Mouse (Mus musculus) lung, adult 18-20 months (tissue): ENCODE measurements around the gene Tctn3.
A peak's percentile ranks its signal among the peaks of the same experiment; 100 is the strongest.
"Not testable (repeated sequence)": the region's sequence is repeated elsewhere in the genome, so short reads cannot be mapped to it uniquely, and the experiment has no call there.

ENCODE experiments used
- DNase-seq, 2 experiments: peaks; one replicate each; pipeline ENCODE4 v3.0.0; 2022; ENCODE audit warnings: mixed read lengths in 2 of 2

Tctn3 gene

GRCm38 (mm10) chr19:40621616-40622015 is 9.6 kb upstream of the Tctn3 start:
- not testable (repeated sequence) for DNase-seq

GRCm38 (mm10) chr19:40616021-40616420 is 4.0 kb upstream of the Tctn3 start:
- no peak for DNase-seq

GRCm38 (mm10) chr19:40614811-40615210 is 2.8 kb upstream of the Tctn3 start:
- DNase-seq = no peak

- DNase-seq = no peak
These were observed 4.4 kb downstream of the Tctn3 start for GRCm38 (mm10) chr19:40607676-40608075.

GRCm38 (mm10) chr19:40605189-40605588 is 6.8 kb downstream of the Tctn3 start:
- no peak for DNase-seq

GRCm38 (mm10) chr19:40601870-40602269 is 10.2 kb downstream of the Tctn3 start:
- DNase-seq = no peak

GRCm38 (mm10) chr19:40600846-40601245 is 11.2 kb downstream of the Tctn3 start:
- DNase-seq = not testable (repeated sequence)

- DNase-seq = no peak
These were observed 16.2 kb downstream of the Tctn3 start for GRCm38 (mm10) chr19:40595831-40596230.

- DNase-seq = no peak
These were observed 16.8 kb downstream of the Tctn3 start for GRCm38 (mm10) chr19:40595231-40595630.

GRCm38 (mm10) chr19:40589530-40589880 is 22.5 kb downstream of the Tctn3 start:
- no peak for DNase-seq

GRCm38 (mm10) chr19:40588847-40589529 is 23.0 kb downstream of the Tctn3 start:
- DNase-seq = peak; percentile 88 to 90

GRCm38 (mm10) chr19:40588293-40588654 is 23.8 kb downstream of the Tctn3 start, which contains the start of gene Aldh18a1:
Gene Aldh18a1 (minus strand): TSS chr19:40588463.
- peak; percentile 90 to 92 for DNase-seq

GRCm38 (mm10) chr19:40587491-40588292 is 24.3 kb downstream of the Tctn3 start:
- DNase-seq = no peak

GRCm38 (mm10) chr19:40586908-40587307 is 25.1 kb downstream of the Tctn3 start:
- DNase-seq = no peak

- DNase-seq = no peak
These were observed 30.4 kb downstream of the Tctn3 start for GRCm38 (mm10) chr19:40581662-40582061.

GRCm38 (mm10) chr19:40580902-40581301 is 31.1 kb downstream of the Tctn3 start:
- DNase-seq = no peak

- DNase-seq = no peak
These were observed 36.6 kb downstream of the Tctn3 start for GRCm38 (mm10) chr19:40575438-40575837.

- no peak for DNase-seq
These were observed 41.3 kb downstream of the Tctn3 start for GRCm38 (mm10) chr19:40570726-40571125.

GRCm38 (mm10) chr19:40567616-40568015 is 44.4 kb downstream of the Tctn3 start:
- no peak for DNase-seq

GRCm38 (mm10) chr19:40563880-40564645 is 48.0 kb downstream of the Tctn3 start:
- DNase-seq = no peak

GRCm38 (mm10) chr19:40561521-40561920 is 50.5 kb downstream of the Tctn3 start:
- not testable (repeated sequence) for DNase-seq

- DNase-seq = peak in 1 of 2 experiments; percentile 22
These were observed 56.0 kb downstream of the Tctn3 start for GRCm38 (mm10) chr19:40556029-40556428.

GRCm38 (mm10) chr19:40555136-40555535 is 56.9 kb downstream of the Tctn3 start:
- DNase-seq = no peak
